Mouse (Mus musculus): ENCODE results near the gene Defb25. TPM values are rescaled to one million over a fixed set of nuclear protein-coding genes. Genes with fewer than 3 reads are reported as not detected.

Gene Defb25
- polyA plus RNA-seq, 1 experiment from 2014 or later: 2.7 TPM

DNA sequence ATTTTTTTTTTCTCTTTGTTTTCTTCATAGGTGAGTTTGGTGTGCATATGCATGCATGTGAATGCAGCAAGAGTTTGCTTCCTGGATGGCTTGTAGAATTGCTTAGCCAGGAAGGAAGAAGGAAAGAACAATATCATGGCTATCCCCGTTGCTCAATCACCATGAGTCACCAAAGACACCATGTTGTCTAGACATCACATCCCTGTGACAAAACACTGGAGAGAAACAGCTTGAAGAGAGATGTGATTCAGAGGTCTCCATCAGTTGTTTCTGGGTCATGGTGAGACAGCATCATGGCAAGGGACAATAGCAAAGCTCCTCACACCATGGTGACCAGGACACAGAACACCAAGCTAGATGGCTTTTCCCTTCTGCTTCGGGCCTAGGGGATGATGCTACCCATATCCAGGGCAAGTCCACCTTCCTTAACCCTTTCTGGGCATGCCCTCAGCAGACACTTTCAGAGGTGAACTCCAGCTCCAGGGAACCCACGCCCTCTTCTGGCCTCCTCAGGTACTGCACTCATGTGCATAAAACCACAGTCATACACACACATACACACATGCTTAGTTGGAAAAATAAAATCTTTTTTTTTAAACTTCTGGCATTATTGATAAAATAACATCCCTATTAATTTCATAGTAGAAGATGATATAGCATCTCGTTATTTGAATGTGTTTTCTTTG is 21.4 kb downstream of the Defb25 start:
- Histone ChIP-seq H3K4me3 (ENCODE audit: low read depth, low read length) (no peak overlapping the region), H3K9me3 (ENCODE audit: control insufficient read depth, low read length) (no peaks in the 10 kb centered on the region), H3K27me3 (replicated peaks; ENCODE audit: control insufficient read depth, insufficient read depth, low read length) (no peaks in the 10 kb centered on the region), H3K4me2 (ENCODE audit: low read depth, low read length) (no peak overlapping the region), H3K4me1 (ENCODE audit: control insufficient read depth, insufficient read depth, low read length) (no peaks in the 10 kb centered on the region), H3K9ac (ENCODE audit: low read depth, low read length) (no peak overlapping the region), H3K27ac (replicated peaks; ENCODE audit: low read depth, low read length) (no peak overlapping the region), H3K36me3 (ENCODE audit: control insufficient read depth, insufficient read depth, low read length) (no peaks in the 10 kb centered on the region)
- ATAC-seq (ENCODE audit: low read depth) (no peak), DNase-seq (ENCODE audit: low spot score) (no peak)
- WGBS: 75% methylated on average over 4 of the region's 4 CpGs

DNA sequence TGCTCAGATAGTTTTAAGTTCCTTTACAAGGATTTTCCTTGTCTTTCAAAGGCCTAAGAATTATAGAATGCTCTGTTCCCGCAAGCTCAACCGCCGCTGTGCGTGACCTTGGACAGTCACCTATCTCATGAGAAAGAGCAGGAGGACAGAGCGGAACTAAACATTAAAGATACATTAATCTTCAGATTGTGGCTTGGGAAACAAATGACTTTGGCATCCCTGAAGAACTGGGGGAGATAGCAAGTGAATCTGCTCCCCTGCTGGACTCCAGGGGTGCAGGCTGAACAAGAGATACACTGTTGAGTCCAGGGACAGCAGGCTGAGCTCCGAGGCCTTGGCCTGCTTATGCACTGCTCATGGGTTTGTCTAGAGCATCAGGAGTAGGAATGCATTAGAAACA is 22.8 kb downstream of the Defb25 start:
- 84% methylated on average over 6 of the region's 6 CpGs for WGBS
- ATAC-seq (ENCODE audit: low read depth): no peak

DNA sequence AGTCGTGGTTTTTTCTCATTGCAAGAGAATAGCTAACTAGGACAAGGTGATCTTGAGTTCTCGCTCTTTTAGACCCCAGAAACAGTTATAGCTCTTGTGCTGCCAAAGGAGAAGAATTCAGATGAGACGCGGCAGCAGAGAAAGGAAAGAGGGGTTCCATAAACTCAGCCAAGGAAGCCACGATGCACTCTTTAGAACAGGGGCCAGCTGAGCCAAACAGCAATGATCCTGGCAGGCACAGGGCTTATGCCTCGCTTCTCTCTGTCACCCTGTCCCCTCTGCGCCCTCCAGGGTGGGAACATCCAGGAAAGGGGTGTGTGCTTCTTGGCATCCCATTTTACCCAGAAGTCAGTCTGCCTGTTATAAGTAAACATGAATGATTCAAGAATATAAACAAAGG is 23.6 kb downstream of the Defb25 start, which contains the start of gene Defb45:
Gene Defb45 (minus strand): TSS at position 101 of the 400 bp plus-strand sequence.
- Histone ChIP-seq H3K36me3 (ENCODE audit: control insufficient read depth, insufficient read depth, low read length) (no peaks in the 10 kb centered on the region), H3K4me1 (ENCODE audit: control insufficient read depth, insufficient read depth, low read length) (no peaks in the 10 kb centered on the region), H3K4me3 (ENCODE audit: low read depth, low read length) (no peak within 1 kb of the TSS), H3K9ac (ENCODE audit: low read depth, low read length) (no peak within 1 kb of the TSS), H3K9me3 (ENCODE audit: control insufficient read depth, low read length) (no peaks in the 10 kb centered on the region), H3K27me3 (replicated peaks; ENCODE audit: control insufficient read depth, insufficient read depth, low read length) (no peaks in the 10 kb centered on the region), H3K4me2 (ENCODE audit: low read depth, low read length) (no peak within 1 kb of the TSS), H3K27ac (replicated peaks; ENCODE audit: low read depth, low read length) (no peak within 1 kb of the TSS)
- DNase-seq (ENCODE audit: low spot score) (no peak), ATAC-seq (ENCODE audit: low read depth) (no peak)
- 63% methylated on average over 7 of the region's 7 CpGs for whole genome bisulfite sequencing

More for the DNA sequence above, 22.8 kb downstream of the Defb25 start:
- Histone ChIP-seq H3K4me2 (ENCODE audit: low read depth, low read length) (no peak overlapping the region), H3K4me1 (ENCODE audit: control insufficient read depth, insufficient read depth, low read length) (no peaks in the 10 kb centered on the region), H3K27ac (replicated peaks; ENCODE audit: low read depth, low read length) (no peak overlapping the region), H3K4me3 (ENCODE audit: low read depth, low read length) (no peak overlapping the region), H3K36me3 (ENCODE audit: control insufficient read depth, insufficient read depth, low read length) (no peaks in the 10 kb centered on the region), H3K9me3 (ENCODE audit: control insufficient read depth, low read length) (no peaks in the 10 kb centered on the region), H3K27me3 (replicated peaks; ENCODE audit: control insufficient read depth, insufficient read depth, low read length) (no peaks in the 10 kb centered on the region), H3K9ac (ENCODE audit: low read depth, low read length) (no peak overlapping the region)
- no peak for DNase-seq (ENCODE audit: low spot score)

DNA sequence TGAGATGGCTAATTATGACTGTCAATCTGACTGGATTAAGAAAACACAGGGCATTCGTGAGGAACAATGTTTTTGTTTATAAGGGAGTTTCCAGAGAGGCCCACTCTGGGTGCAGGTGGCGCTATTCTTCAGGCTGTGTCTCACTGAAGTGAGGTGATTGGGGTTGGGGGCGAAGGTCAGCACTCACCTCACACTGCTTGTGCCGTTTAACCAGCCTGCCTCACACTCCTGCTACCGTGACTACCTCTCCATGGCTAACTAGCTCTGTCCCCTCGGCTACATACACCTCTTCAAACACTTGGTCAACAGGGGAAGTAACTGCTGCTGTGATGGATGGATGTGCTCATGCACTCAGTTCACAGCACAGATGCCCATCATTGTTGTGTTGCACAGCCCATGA is 33.8 kb downstream of the Defb25 start:
- WGBS: 32% methylated on average over 6 of the region's 6 CpGs
- no peak overlapping the region for H3K9ac ChIP-seq (ENCODE audit: low read depth, low read length)

DNA sequence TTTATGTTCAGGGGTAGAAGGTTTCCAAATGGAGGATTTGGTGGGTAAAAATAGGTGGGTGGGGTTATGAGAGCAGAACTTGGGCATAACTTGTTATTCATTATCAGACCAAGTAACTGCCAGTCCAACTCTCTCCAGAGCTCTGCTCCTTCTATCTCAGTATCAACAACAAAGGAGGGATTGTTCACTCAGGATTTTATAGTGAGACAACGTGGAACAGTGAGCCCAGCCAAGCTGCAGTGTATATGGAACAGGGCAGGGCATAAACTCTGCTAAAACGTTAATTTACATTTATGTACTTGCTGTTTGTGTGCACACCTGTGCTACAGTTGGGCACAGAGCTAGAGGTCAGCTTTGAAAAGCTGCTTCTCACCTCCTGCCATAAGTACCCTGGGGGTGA is 34.4 kb downstream of the Defb25 start:
- H3K9me3 ChIP-seq (ENCODE audit: control insufficient read depth, low read length): no peaks in the 10 kb centered on the region
- no peak for ATAC-seq (ENCODE audit: low read depth)
- H3K4me2 ChIP-seq (ENCODE audit: low read depth, low read length): no peak overlapping the region
- H3K4me1 ChIP-seq (ENCODE audit: control insufficient read depth, insufficient read depth, low read length): no peaks in the 10 kb centered on the region
- no peak overlapping the region for H3K27ac ChIP-seq (replicated peaks; ENCODE audit: low read depth, low read length)
- H3K27me3 ChIP-seq (replicated peaks; ENCODE audit: control insufficient read depth, insufficient read depth, low read length): no peaks in the 10 kb centered on the region
- no peak overlapping the region for H3K9ac ChIP-seq (ENCODE audit: low read depth, low read length)
- WGBS: 25% methylated on average over 2 of the region's 2 CpGs
- H3K36me3 ChIP-seq (ENCODE audit: control insufficient read depth, insufficient read depth, low read length): no peaks in the 10 kb centered on the region
- no peak overlapping the region for H3K4me3 ChIP-seq (ENCODE audit: low read depth, low read length)
- DNase-seq (ENCODE audit: low spot score): no peak

More for the DNA sequence above, 33.8 kb downstream of the Defb25 start:
- no peak for DNase-seq (ENCODE audit: low spot score)
- Histone ChIP-seq H3K36me3 (ENCODE audit: control insufficient read depth, insufficient read depth, low read length) (no peaks in the 10 kb centered on the region), H3K4me1 (ENCODE audit: control insufficient read depth, insufficient read depth, low read length) (no peaks in the 10 kb centered on the region), H3K27ac (replicated peaks; ENCODE audit: low read depth, low read length) (no peak overlapping the region), H3K27me3 (replicated peaks; ENCODE audit: control insufficient read depth, insufficient read depth, low read length) (no peaks in the 10 kb centered on the region), H3K4me3 (ENCODE audit: low read depth, low read length) (no peak overlapping the region), H3K9me3 (ENCODE audit: control insufficient read depth, low read length) (no peaks in the 10 kb centered on the region), H3K4me2 (ENCODE audit: low read depth, low read length) (no peak overlapping the region)
- ATAC-seq (ENCODE audit: low read depth): no peak

DNA sequence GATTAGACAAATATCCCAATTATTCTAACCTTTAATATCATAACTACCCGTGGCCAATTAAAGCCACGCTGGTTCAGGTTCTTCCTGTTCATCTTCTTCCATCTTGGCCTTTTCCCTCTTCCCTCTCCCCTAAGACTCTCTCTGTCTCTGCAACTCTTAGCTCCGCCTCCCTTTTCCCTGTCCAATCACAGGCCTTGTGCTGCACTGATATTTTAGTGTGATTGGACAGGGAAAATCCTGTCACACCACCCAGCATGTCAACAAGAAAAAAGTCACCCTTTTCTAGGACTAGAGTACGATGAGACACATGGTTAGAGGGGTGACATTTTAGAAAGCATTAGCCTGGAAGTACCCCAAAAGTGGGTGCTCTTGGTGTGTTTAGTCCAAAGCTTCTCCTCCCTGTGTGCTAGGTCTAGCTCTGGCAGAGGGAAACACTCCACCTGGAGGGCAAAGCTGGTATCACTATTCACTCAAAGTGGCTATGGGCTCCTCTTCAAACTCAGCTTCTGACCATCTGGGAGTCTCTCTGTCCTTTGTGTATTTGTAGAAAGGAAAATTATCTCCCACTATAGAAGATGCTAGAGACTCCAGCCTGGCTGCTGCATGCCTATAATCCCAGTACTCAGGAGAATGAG is 35.8 kb downstream of the Defb25 start:
- 71% methylated on average over 4 of the region's 4 CpGs for WGBS
- no peaks in the 10 kb centered on the region for H3K9me3 ChIP-seq (ENCODE audit: control insufficient read depth, low read length)
- no peak for DNase-seq (ENCODE audit: low spot score)
- H3K4me2 ChIP-seq (ENCODE audit: low read depth, low read length): no peak overlapping the region
- H3K4me3 ChIP-seq (ENCODE audit: low read depth, low read length): no peak overlapping the region
- no peak for ATAC-seq (ENCODE audit: low read depth)
- no peaks in the 10 kb centered on the region for H3K36me3 ChIP-seq (ENCODE audit: control insufficient read depth, insufficient read depth, low read length)
- no peak overlapping the region for H3K9ac ChIP-seq (ENCODE audit: low read depth, low read length)
- no peaks in the 10 kb centered on the region for H3K4me1 ChIP-seq (ENCODE audit: control insufficient read depth, insufficient read depth, low read length)
- H3K27ac ChIP-seq (replicated peaks; ENCODE audit: low read depth, low read length): no peak overlapping the region
- H3K27me3 ChIP-seq (replicated peaks; ENCODE audit: control insufficient read depth, insufficient read depth, low read length): no peaks in the 10 kb centered on the region

DNA sequence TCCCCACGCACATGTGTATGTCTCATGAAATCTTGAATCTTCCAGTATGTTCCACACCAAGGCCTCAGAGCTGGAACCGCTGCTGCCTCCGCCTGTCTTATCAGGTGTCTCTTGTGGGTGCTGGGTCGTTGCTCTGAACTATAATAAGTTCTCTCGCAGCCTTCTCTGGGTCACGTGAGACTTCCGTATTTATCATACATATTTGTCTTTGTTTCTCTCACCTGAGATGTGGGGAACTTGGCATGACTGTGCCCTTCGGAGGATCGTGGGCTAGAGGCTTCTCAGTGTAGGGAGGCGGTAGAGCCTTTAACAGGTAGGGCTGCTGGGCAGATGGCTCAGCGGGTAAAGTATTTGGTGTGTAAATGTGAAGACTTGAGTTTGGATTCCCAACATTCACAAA is 42.2 kb downstream of the Defb25 start:
- H3K36me3 ChIP-seq (ENCODE audit: control insufficient read depth, insufficient read depth, low read length): no peaks in the 10 kb centered on the region
- no peaks in the 10 kb centered on the region for H3K9me3 ChIP-seq (ENCODE audit: control insufficient read depth, low read length)
- DNase-seq (ENCODE audit: low spot score) (no peak), ATAC-seq (ENCODE audit: low read depth) (no peak)
- no peak overlapping the region for H3K27ac ChIP-seq (replicated peaks; ENCODE audit: low read depth, low read length)
- H3K4me3 ChIP-seq (ENCODE audit: low read depth, low read length): no peak overlapping the region
- 89% methylated on average over 11 of the region's 11 CpGs for WGBS
- no peaks in the 10 kb centered on the region for H3K4me1 ChIP-seq (ENCODE audit: control insufficient read depth, insufficient read depth, low read length)
- H3K4me2 ChIP-seq (ENCODE audit: low read depth, low read length): no peak overlapping the region
- H3K27me3 ChIP-seq (replicated peaks; ENCODE audit: control insufficient read depth, insufficient read depth, low read length): no peaks in the 10 kb centered on the region
- H3K9ac ChIP-seq (ENCODE audit: low read depth, low read length): no peak overlapping the region

DNA sequence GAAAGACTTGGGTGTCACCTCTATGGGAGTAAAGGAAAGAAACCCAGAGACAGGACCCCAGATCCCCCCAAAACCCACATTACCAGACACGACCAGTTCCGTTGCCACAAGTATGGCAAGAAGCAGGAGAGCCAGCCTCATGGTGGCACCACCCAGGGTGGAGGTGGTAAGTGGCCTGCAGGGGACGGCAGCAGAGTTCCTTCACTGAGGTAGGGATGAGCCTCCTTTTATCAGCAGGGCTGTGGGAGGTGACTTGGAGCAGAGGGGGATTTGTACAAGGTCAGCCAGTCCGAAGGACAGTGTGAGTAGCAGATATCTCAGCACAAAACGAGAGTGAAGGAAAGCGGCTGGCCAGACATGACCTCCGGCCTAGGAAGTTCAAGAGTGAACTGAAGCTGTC is 42.7 kb downstream of the Defb25 start, which contains the start of gene Defb19:
Gene Defb19 (minus strand): TSS at position 206 of the 400 bp plus-strand sequence.
- H3K4me2 ChIP-seq (ENCODE audit: low read depth, low read length): no peak within 1 kb of the TSS
- ATAC-seq (ENCODE audit: low read depth) (no peak), DNase-seq (ENCODE audit: low spot score) (no peak)
- H3K27me3 ChIP-seq (replicated peaks; ENCODE audit: control insufficient read depth, insufficient read depth, low read length): no peaks in the 10 kb centered on the region
- H3K4me3 ChIP-seq (ENCODE audit: low read depth, low read length): no peak within 1 kb of the TSS
- H3K9me3 ChIP-seq (ENCODE audit: control insufficient read depth, low read length): no peaks in the 10 kb centered on the region
- H3K27ac ChIP-seq (replicated peaks; ENCODE audit: low read depth, low read length): no peak within 1 kb of the TSS
- H3K36me3 ChIP-seq (ENCODE audit: control insufficient read depth, insufficient read depth, low read length): no peaks in the 10 kb centered on the region
- no peaks in the 10 kb centered on the region for H3K4me1 ChIP-seq (ENCODE audit: control insufficient read depth, insufficient read depth, low read length)
- no peak within 1 kb of the TSS for H3K9ac ChIP-seq (ENCODE audit: low read depth, low read length)
- WGBS: 66% methylated on average over 7 of the region's 7 CpGs

DNA sequence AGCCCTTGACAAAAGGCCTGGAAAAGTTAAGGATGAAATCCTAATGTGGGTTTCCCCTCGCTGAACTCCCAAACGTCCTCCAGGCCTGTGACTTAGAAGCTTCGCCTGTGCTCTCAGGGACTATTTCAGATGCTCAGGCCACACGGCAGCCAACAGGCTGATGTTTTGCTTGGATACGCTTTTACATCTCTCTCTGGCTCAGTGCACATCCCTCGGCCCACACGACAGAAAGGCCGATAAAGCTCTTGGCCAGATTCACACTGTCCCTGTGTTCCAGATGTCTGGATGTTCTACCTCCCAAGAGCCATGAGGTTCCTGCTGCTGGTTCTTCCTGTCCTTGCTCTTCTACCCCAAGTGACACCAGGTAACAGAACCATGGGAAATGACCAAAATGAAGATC is 49.4 kb downstream of the Defb25 start:
- no peaks in the 10 kb centered on the region for H3K9me3 ChIP-seq (ENCODE audit: control insufficient read depth, low read length)
- H3K4me1 ChIP-seq (ENCODE audit: control insufficient read depth, insufficient read depth, low read length): no peaks in the 10 kb centered on the region
- H3K4me3 ChIP-seq (ENCODE audit: low read depth, low read length): no peak overlapping the region
- no peak for ATAC-seq (ENCODE audit: low read depth)
- DNase-seq (ENCODE audit: low spot score): no peak
- no peak overlapping the region for H3K27ac ChIP-seq (replicated peaks; ENCODE audit: low read depth, low read length)
- H3K36me3 ChIP-seq (ENCODE audit: control insufficient read depth, insufficient read depth, low read length): no peaks in the 10 kb centered on the region
- H3K27me3 ChIP-seq (replicated peaks; ENCODE audit: control insufficient read depth, insufficient read depth, low read length): no peaks in the 10 kb centered on the region
- WGBS: 82% methylated on average over 8 of the region's 8 CpGs
- no peak overlapping the region for H3K4me2 ChIP-seq (ENCODE audit: low read depth, low read length)
- H3K9ac ChIP-seq (ENCODE audit: low read depth, low read length): no peak overlapping the region

Data from embryonic facial prominence, embryonic 14.5 days (tissue).